ENCODE assay signal across 10 mouse cellular contexts in the genomic region with DNA sequence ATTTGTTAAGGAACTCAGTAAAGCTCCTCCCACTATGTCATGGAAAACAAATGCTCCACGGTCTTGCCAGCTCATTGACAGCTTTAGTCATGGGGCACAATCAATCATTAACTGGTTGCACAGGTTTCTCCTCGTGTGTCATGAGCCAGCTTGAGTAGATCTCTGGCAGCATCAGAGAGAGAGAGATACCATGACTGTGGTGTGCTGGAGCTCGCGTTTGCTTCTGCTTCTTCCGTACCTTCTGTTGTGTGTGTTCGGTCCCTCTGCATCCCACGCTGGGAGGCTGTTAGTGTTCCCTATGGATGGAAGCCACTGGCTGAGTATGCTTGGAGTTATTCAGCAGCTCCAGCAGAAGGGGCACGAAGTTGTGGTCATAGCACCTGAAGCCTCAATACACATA. TPM values are rescaled to one million over a fixed set of nuclear protein-coding genes. Genes with fewer than 3 reads are reported as not detected.
DNase-seq lines count a peak whose midpoint lies in the region; ATAC-seq lines count a peak whose summit lies in the region.
"Had no signal": no experiment of that assay in that cellular context is flagged by ENCODE, and none has a peak within 500 bp of the region (broad histone marks: within the 10 kb centered on the region; RNA-seq: fewer than 3 reads in every experiment).

A gene (plus strand): TSS at position 148 of the 400 bp plus-strand sequence.

- H3K27ac ChIP-seq in kidney, embryonic 15.5 days, result no peak within 1 kb of the TSS

- no peak within 1 kb of the TSS for H3K9ac ChIP-seq in kidney, embryonic 15.5 days

- H3K4me3 ChIP-seq in kidney, embryonic 15.5 days (replicated peaks), result no peak within 1 kb of the TSS

- DNase-seq in kidney, adult 11 months, result peak; percentile 61
- DNase-seq in kidney, postnatal 10 days, result no peak
- DNase-seq in embryo, embryonic 10.5 days (ENCODE audit: low spot score), result peak; percentile 18
- DNase-seq in naive thymus-derived CD4-positive, alpha-beta T cell, adult 2 months (ENCODE audit: low read depth), result peak; percentile 5
- no peak for DNase-seq in frontal cortex, adult 2 months (ENCODE audit: extremely low spot score in 1 of 2, low spot score in 1 of 2)
- no peak for DNase-seq in heart, postnatal 25 days (ENCODE audit: low spot score)
- DNase-seq in spleen, adult 12 weeks (ENCODE audit: low spot score), result no peak

- no peaks in the 10 kb centered on the region for H3K4me1 ChIP-seq in kidney, embryonic 15.5 days

- 69% methylated on average over 8 of the region's 8 CpGs for WGBS in kidney, embryonic 15.5 days

- H3K4me2 ChIP-seq in kidney, embryonic 15.5 days, result no peak within 1 kb of the TSS

- no peaks in the 10 kb centered on the region for H3K27me3 ChIP-seq in kidney, embryonic 15.5 days

- H3K36me3 ChIP-seq in kidney, embryonic 15.5 days, result no peaks in the 10 kb centered on the region

- peaks cover 50% of the 10 kb centered on the region for H3K9me3 ChIP-seq in kidney, embryonic 15.5 days (replicated peaks)

- ATAC-seq in kidney, embryonic 15.5 days (replicated peaks; ENCODE audit: low FRiP score), result peak; percentile 34; the same call in 1 of the 2 replicates

- intact Hi-C loops in heart, postnatal 25 days (cut with DNase I), result no loop called here

RNA-seq across cellular contexts. Expression of the gene that starts here (rescaled TPM):
- 1.2 and 1.8 TPM in 2 replicates for polyA plus RNA-seq in kidney, embryonic 15.5 days (2015; fragmentation: Nextera tagmentation; extraction: Ambion mirVana)
- 0.06 TPM in 2 replicates for polyA plus RNA-seq in frontal cortex, adult 2 months (2012; rRNA removed)
- total RNA-seq in heart, postnatal 25 days (2021), result not detected
- total RNA-seq: heart, postnatal 14 days had no signal
- polyA plus RNA-seq: neural tube, embryonic 14.5 days had no signal

Comparison
In these comparisons a context has a peak if more than half of its experiments do, and no peak if none do; other contexts are left out.
1. DNase-seq: peak in kidney, adult 11 months (single experiment), embryo, embryonic 10.5 days (single experiment) and naive thymus-derived CD4-positive, alpha-beta T cell, adult 2 months (single experiment); none in kidney, postnatal 10 days (single experiment), frontal cortex, adult 2 months (0 of 2), heart, postnatal 25 days (single experiment) and spleen, adult 12 weeks (single experiment).